In genomic region chr5:120510982-120511642, GRCm38 (mm10) we compare ENCODE assay signal across 8 mouse cellular contexts. TPM values are rescaled to one million over a fixed set of nuclear protein-coding genes. Genes with fewer than 3 reads are reported as not detected.
DNase-seq lines count a peak whose midpoint lies in the region; ATAC-seq lines count a peak whose summit lies in the region.

Gene Slc8b1, plus strand, starts transcription at chr5:120511168.

- peaks cover 12% of the 10 kb centered on the region for H3K27me3 ChIP-seq in hindbrain, embryonic 12.5 days

- H3K36me3 ChIP-seq in hindbrain, embryonic 12.5 days, result no peaks in the 10 kb centered on the region

- no peak within 1 kb of the TSS for H3K9ac ChIP-seq in hindbrain, embryonic 12.5 days

- H3K9me3 ChIP-seq in hindbrain, embryonic 12.5 days (replicated peaks), result no peaks in the 10 kb centered on the region

- peak; percentile 94 for DNase-seq in MN1 (ENCODE audit: low spot score)
- peak; percentile 91 for DNase-seq in cerebellum, adult 9-11 months
- peak; percentile 75 to 86 for DNase-seq in frontal cortex, postnatal 10 days (ENCODE audit: low spot score in 2 of 2)
- DNase-seq in layer of hippocampus, postnatal 14 days (ENCODE audit: low spot score in 2 of 2), result peak; percentile 80 to 89
- peak; percentile 99 for DNase-seq in lung, postnatal 14 days
- DNase-seq in retina, adult 2 months (ENCODE audit: low read depth, low spot score), result peak; percentile 75
- peak; percentile 91 to 94 for DNase-seq in thymus, postnatal 36 days

- ATAC-seq in hindbrain, embryonic 12.5 days (ENCODE audit: low FRiP score), result peak; percentile 78

- H3K4me2 ChIP-seq in hindbrain, embryonic 12.5 days (replicated peaks), result peak within 1 kb of the TSS; percentile 58

- H3K4me3 ChIP-seq in hindbrain, embryonic 12.5 days, result peak within 1 kb of the TSS; percentile 43

- H3K4me1 ChIP-seq in hindbrain, embryonic 12.5 days, result peaks cover 35% of the 10 kb centered on the region

- no peak within 1 kb of the TSS for H3K27ac ChIP-seq in hindbrain, embryonic 12.5 days

- under 1% methylated on average over 36 of the region's 36 CpGs for WGBS in hindbrain, embryonic 12.5 days

RNA-seq across cellular contexts. Expression of gene Slc8b1, which starts in this region (rescaled TPM):
- polyA plus RNA-seq in hindbrain, embryonic 12.5 days (2016; fragmentation: Nextera tagmentation; extraction: Ambion mirVana), result 3.5 and 4.0 TPM in 2 replicates
- total RNA-seq in layer of hippocampus, postnatal 14 days (2021), result 1 to 10 TPM; 7.9 to 8.4 TPM
